Mouse (Mus musculus) intestine, embryonic 15.5 days (tissue): ENCODE measurements around the gene Cep55. TPM values are rescaled to one million over a fixed set of nuclear protein-coding genes. Genes with fewer than 3 reads are reported as not detected.

Experiments used
- ATAC-seq: fragments of 200-750 bp; cut with Nextera tagmentation; 2 replicates; pipeline ENCODE4 v1.8.0; 2017; ENCODE audit warnings: moderate TSS enrichment, moderate library complexity
- H3K27ac ChIP-seq: fragments of 300-500 bp; sonication (generic); 2 replicates; pipeline ENCODE4 v1.5.1; 2015; ENCODE audit warnings: mild to moderate bottlenecking, inconsistent platforms
- H3K27me3 ChIP-seq: fragments of 300-500 bp; sonication (generic); replicated peaks from 2 replicates; pipeline ENCODE4 v1.6.1; 2015; ENCODE audit warnings: inconsistent platforms
- H3K36me3 ChIP-seq: fragments of 300-500 bp; sonication (generic); 2 replicates; pipeline ENCODE4 v1.6.1; 2015; ENCODE audit warnings: inconsistent platforms
- H3K4me1 ChIP-seq: fragments of 300-500 bp; sonication (generic); replicated peaks from 2 replicates; pipeline ENCODE4 v1.6.1; 2015; ENCODE audit warnings: inconsistent platforms
- H3K4me2 ChIP-seq: fragments of 300-500 bp; sonication (generic); replicated peaks from 2 replicates; pipeline ENCODE4 v1.6.1; 2015; ENCODE audit warnings: mild to moderate bottlenecking, inconsistent platforms
- H3K4me3 ChIP-seq: fragments of 300-500 bp; sonication (generic); replicated peaks from 2 replicates; pipeline ENCODE4 v1.5.1; 2015; ENCODE audit warnings: inconsistent platforms
- H3K9ac ChIP-seq: fragments of 300-500 bp; sonication (generic); 2 replicates; pipeline ENCODE4 v1.6.1; 2015; ENCODE audit warnings: inconsistent platforms
- H3K9me3 ChIP-seq: fragments of 300-500 bp; sonication (generic); 2 replicates; pipeline ENCODE4 v1.6.1; 2016; ENCODE audit warnings: inconsistent platforms
- WGBS: fragments of 180-500 bp; shearing (Covaris S2); methylation state at CpG from one replicate; pipeline ENCODE4 v1.1.7; 2015; 5-methylcytosine and 5-hydroxymethylcytosine counted together
- polyA plus RNA-seq: library from polyadenylated mRNA; unstranded; fragments of >200 nt; fragmentation: Nextera tagmentation; extraction: Ambion mirVana; gene quantifications from 2 replicates; pipeline ENCODE4 v1.2.1, GENCODE M21; 2015

Gene Cep55
- polyA plus RNA-seq, 1 experiment from 2014 or later = 28.9 TPM

GRCm38 (mm10) chr19:38114834-38115491, 60.2 kb downstream of the Cep55 start:
- 87% methylated on average over 7 of the region's 7 CpGs for WGBS
- no peak overlapping the region for H3K27ac ChIP-seq
- H3K4me1 ChIP-seq = 0 out of 2 replicates have a peak, but pooled peaks cover 4% of the 10 kb centered on the region
- no peak overlapping the region for H3K4me2 ChIP-seq
- no peak overlapping the region for H3K9ac ChIP-seq
- no peaks in the 10 kb centered on the region for H3K9me3 ChIP-seq
- no peak overlapping the region for H3K4me3 ChIP-seq
- no peaks in the 10 kb centered on the region for H3K36me3 ChIP-seq
- no peaks in the 10 kb centered on the region for H3K27me3 ChIP-seq
- ATAC-seq = no peak

- no peak overlapping the region for H3K4me3 ChIP-seq
- H3K4me2 ChIP-seq = no peak overlapping the region
- no peaks in the 10 kb centered on the region for H3K9me3 ChIP-seq
- ATAC-seq = no peak
- WGBS = 77% methylated on average over 5 of the region's 5 CpGs
- peaks cover 4% of the 10 kb centered on the region for H3K4me1 ChIP-seq
- H3K36me3 ChIP-seq = no peaks in the 10 kb centered on the region
- no peak overlapping the region for H3K9ac ChIP-seq
- no peak overlapping the region for H3K27ac ChIP-seq
- H3K27me3 ChIP-seq = peaks cover 13% of the 10 kb centered on the region; the same call in 1 of the 2 replicates
Measured at GRCm38 (mm10) chr19:38120123-38120760, 65.4 kb downstream of the Cep55 start.

- WGBS = 24% methylated on average over 9 of the region's 9 CpGs
- peak; percentile 35; the same call in 1 of the 2 replicates for ATAC-seq
Measured at GRCm38 (mm10) chr19:38123921-38124320, 69.1 kb downstream of the Cep55 start.

More at GRCm38 (mm10) chr19:38123921-38124320, 69.1 kb downstream of the Cep55 start:
- H3K36me3 ChIP-seq = no peaks in the 10 kb centered on the region
- H3K27me3 ChIP-seq = peaks cover 13% of the 10 kb centered on the region; the same call in 1 of the 2 replicates
- no peak overlapping the region for H3K27ac ChIP-seq
- peak overlapping the region; percentile 93 for H3K4me2 ChIP-seq
- H3K9me3 ChIP-seq = no peaks in the 10 kb centered on the region
- H3K4me1 ChIP-seq = peaks cover 4% of the 10 kb centered on the region
- H3K4me3 ChIP-seq = peak overlapping the region; percentile 55
- H3K9ac ChIP-seq = peak overlapping the region; percentile 38

Other genes with a start within 250 kb of the Cep55 start
- 9.4 and 10.1 TPM in 2 replicates for gene Myof, start 11.4 kb upstream of the Cep55 start, polyA plus RNA-seq
- 7.0 and 9.0 TPM in 2 replicates for gene Ffar4, start 42.1 kb downstream of the Cep55 start, polyA plus RNA-seq
- 86.5 and 87.7 TPM in 2 replicates for gene Rbp4, start 70.3 kb downstream of the Cep55 start, polyA plus RNA-seq
- gene Pde6c, start 77.8 kb downstream of the Cep55 start, polyA plus RNA-seq = 0.15 and 0.24 TPM in 2 replicates
- 32.5 and 34.9 TPM in 2 replicates for gene Fra10ac1, start 169.1 kb downstream of the Cep55 start, polyA plus RNA-seq
- gene Lgi1, start 209.5 kb downstream of the Cep55 start, polyA plus RNA-seq = 0.40 and 0.64 TPM in 2 replicates